Mouse (Mus musculus) heart, postnatal 0 days (tissue): Measurements from ENCODE around the gene Zbtb16.

Experiments
- CTCF ChIP-seq: IDR thresholded peaks from 2 replicates; pipeline ENCODE4 v1.5.1; 2016; ENCODE audit warnings: antibody characterized with exemption, control low read depth, low read depth
- EP300 ChIP-seq: IDR thresholded peaks from 2 replicates; pipeline ENCODE4 v1.6.1; 2016; ENCODE audit warnings: antibody characterized with exemption, low read depth

- TF ChIP-seq CTCF (no peak), EP300 (no peak)
Observed at GRCm38 (mm10) chr9:48696330-48696729, 139.7 kb downstream of the Zbtb16 start.
